Comparison of ENCODE assay signal across 27 mouse cellular contexts in genomic region chr13:93972423-93972822, GRCm38 (mm10).
"Had no signal": no experiment of that assay in that cellular context is flagged by ENCODE, and none has a peak within 500 bp of the region (broad histone marks: within the 10 kb centered on the region; RNA-seq: fewer than 3 reads in every experiment).

No protein-coding gene starts in this region.

- ATAC-seq: forebrain, embryonic 13.5 days; forebrain, embryonic 14.5 days; forebrain, embryonic 15.5 days; forebrain, embryonic 16.5 days; forebrain, postnatal 0 days had no signal

- DNase-seq: cerebellum, adult 9-10 months; cerebellum, adult 9-11 months; cerebellum, postnatal 10 days; cerebellum, postnatal 14 days; cerebellum, postnatal 25 days; cerebellum, postnatal 36 days; embryo, embryonic 11 days; forebrain, postnatal 0 days; gastrocnemius, adult 2 months; gastrocnemius, postnatal 10 days; gastrocnemius, postnatal 14 days; gastrocnemius, postnatal 25 days; gastrocnemius, postnatal 36 days; heart, adult 11 months; heart, adult 18-20 months; heart, adult 2 months had no signal

- H3K27ac ChIP-seq: embryonic facial prominence, embryonic 10.5 days; embryonic facial prominence, embryonic 12.5 days; embryonic facial prominence, embryonic 13.5 days; embryonic facial prominence, embryonic 15.5 days; forebrain, embryonic 10.5 days; forebrain, embryonic 12.5 days; forebrain, embryonic 13.5 days; forebrain, embryonic 15.5 days; gastrocnemius, adult 2 months; heart, adult 2 months had no signal

- H3K9me3 ChIP-seq: embryonic facial prominence, embryonic 10.5 days; embryonic facial prominence, embryonic 12.5 days; embryonic facial prominence, embryonic 13.5 days; embryonic facial prominence, embryonic 15.5 days; forebrain, embryonic 10.5 days; forebrain, embryonic 12.5 days; forebrain, embryonic 13.5 days; forebrain, embryonic 15.5 days had no signal

- H3K9ac ChIP-seq: embryonic facial prominence, embryonic 12.5 days; embryonic facial prominence, embryonic 13.5 days; embryonic facial prominence, embryonic 15.5 days; forebrain, embryonic 12.5 days; forebrain, embryonic 13.5 days; forebrain, embryonic 15.5 days; forebrain, postnatal 0 days had no signal

- H3K27me3 ChIP-seq: embryonic facial prominence, embryonic 12.5 days; embryonic facial prominence, embryonic 13.5 days; embryonic facial prominence, embryonic 15.5 days; forebrain, embryonic 12.5 days; forebrain, embryonic 15.5 days had no signal

- H3K36me3 ChIP-seq: embryonic facial prominence, embryonic 10.5 days; embryonic facial prominence, embryonic 12.5 days; embryonic facial prominence, embryonic 13.5 days; embryonic facial prominence, embryonic 15.5 days; forebrain, embryonic 10.5 days; forebrain, embryonic 12.5 days; forebrain, embryonic 15.5 days had no signal

- H3K4me1 ChIP-seq: embryonic facial prominence, embryonic 15.5 days; forebrain, embryonic 13.5 days had no signal

- H3K4me3 ChIP-seq: embryonic facial prominence, embryonic 10.5 days; embryonic facial prominence, embryonic 12.5 days; embryonic facial prominence, embryonic 13.5 days; embryonic facial prominence, embryonic 15.5 days; erythroblast, embryonic 14.5 days; forebrain, embryonic 10.5 days; forebrain, embryonic 12.5 days; forebrain, embryonic 13.5 days; forebrain, embryonic 15.5 days; gastrocnemius, adult 2 months; heart, adult 2 months had no signal

- H3K4me2 ChIP-seq: embryonic facial prominence, embryonic 12.5 days; embryonic facial prominence, embryonic 13.5 days; embryonic facial prominence, embryonic 15.5 days; forebrain, embryonic 12.5 days; forebrain, embryonic 13.5 days; forebrain, embryonic 15.5 days had no signal
